Mouse (Mus musculus) cerebellum, postnatal 4 days (tissue): ENCODE data around the gene Lig4.

Experiments used
- DNase-seq, 2 experiments: peaks; one replicate each; pipeline ENCODE4 v3.0.0; 2022; ENCODE audit warnings: low spot score in 2 of 2, mixed read lengths in 1 of 2

Gene Lig4

DNA sequence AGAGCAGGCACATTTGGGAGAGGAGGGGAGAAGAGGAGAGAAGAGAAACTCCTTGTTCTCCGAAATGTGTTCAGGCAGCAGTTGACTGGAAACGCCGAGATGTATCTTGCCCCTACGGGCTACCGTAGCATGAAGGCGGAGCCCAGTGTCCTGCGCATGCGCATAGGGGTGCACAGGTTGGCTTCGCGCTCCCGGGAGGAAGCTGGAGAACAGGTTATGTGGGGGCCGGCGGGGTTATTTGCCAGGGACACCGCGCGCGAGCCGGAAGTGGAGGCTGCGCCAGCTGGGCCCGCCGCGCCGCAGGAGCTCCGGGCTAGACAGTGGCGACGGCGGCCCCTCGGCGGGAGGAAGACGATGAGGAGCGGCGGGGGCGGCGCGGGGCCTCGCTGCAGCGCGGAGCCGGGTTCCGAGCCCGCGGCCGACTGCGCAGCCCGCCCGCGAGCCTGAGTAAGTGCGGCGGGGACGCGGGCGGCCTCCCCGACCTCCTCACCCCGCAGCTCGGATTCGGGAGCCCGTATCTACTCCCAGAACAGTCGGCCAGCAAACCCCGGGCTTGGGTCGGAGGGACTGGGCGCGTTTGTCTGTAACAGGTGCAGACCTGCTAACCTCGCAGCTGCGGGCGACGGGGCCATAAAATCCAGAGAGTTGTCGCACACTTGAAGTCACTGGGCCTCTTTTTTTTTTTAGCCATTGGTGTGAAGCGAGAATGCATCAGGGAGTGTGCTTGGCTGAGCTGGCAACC lies at the start of gene Lig4, which contains the start of gene Abhd13:
Lig4 (minus strand) TSS at position 114 of the 742 bp plus-strand sequence.
Abhd13 (plus strand) TSS at position 135 of the 742 bp plus-strand sequence.
- peak; percentile 98 to 99 for DNase-seq

DNA sequence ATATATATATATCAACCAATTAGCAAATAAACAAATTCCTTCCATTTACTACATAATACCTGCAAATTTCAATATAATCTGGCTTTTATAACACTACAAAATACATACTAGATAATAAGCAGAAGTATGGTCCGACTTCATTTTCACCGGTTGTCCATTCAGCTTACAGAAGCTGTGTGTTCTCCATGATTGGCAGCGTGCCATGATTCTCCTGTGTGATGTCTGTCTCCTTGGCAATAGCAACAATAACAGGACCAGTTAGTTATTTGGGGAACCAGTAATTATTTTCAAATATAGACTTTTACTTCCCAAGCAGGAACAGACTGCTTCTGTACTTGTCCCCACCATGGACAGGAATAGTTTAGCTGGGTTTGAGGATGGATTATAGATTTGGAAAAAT lies 39.7 kb upstream of the Lig4 start:
- peak in 1 of 2 experiments; percentile 44 for DNase-seq

DNA sequence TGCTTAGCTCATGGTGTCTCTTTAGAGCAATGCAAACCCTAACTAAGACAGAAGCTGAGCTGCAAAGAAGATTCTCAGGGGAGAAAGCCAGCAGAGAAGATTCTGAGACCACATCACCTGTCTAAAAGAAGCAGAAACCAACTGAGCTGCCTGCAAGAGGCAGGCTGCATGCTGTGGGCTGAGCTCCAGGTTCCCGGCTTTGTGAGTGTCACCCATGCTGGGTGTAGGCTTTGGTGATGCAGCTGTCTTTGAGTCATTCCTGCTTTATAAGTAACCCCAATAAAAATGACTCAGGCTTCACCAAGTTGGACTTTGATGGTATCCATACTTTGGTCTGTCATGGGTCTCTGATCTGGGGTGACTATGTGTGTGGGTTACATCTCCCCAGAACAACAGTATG lies 38.8 kb upstream of the Lig4 start:
- no peak for DNase-seq

DNA sequence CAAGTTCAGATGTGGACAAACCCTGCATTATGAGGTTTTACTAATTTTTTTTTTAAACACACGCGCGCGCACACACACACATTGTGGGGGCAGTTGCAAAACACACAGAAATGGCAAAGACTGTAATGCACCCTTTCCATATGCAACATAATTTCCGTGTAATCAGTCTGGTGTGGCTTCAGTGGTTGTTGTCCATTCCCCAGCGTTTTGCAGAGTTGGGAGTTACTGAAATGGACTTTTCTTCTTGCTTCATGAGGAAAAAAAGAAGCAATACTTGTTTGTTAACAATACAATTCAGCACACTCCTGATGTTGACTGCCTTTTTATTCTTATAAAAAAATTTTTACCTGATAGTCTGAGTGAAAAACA lies 30.2 kb upstream of the Lig4 start:
- no peak for DNase-seq

DNA sequence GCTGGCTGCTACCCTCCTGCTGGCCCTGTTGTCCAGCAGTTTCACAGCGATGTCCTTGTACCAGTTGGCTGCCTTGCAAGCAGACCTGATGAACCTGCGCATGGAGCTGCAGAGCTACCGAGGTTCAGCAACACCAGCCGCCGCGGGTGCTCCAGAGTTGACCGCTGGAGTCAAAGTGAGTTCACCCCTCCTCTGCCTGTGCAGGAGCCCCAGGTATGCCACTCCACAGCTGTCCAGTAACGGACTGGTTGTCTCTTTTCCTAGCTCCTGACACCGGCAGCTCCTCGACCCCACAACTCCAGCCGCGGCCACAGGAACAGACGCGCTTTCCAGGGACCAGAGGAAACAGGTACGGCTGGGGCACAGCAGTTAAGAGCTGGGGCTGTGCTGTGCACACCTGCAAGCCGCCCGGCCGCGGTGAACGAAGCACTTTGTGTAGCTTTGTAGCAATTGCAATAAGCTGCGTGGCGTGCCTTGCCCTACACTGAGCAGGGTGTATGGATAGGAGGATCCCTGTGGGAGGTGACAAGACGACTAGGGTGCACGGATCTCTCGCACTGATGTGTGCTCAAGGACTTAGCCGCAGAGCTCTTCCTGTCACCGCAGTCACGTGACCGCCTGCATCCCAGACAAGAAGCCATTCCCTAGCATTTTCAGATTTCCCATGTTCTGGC lies 29.6 kb upstream of the Lig4 start:
- DNase-seq, result peak in 1 of 2 experiments; percentile 19

DNA sequence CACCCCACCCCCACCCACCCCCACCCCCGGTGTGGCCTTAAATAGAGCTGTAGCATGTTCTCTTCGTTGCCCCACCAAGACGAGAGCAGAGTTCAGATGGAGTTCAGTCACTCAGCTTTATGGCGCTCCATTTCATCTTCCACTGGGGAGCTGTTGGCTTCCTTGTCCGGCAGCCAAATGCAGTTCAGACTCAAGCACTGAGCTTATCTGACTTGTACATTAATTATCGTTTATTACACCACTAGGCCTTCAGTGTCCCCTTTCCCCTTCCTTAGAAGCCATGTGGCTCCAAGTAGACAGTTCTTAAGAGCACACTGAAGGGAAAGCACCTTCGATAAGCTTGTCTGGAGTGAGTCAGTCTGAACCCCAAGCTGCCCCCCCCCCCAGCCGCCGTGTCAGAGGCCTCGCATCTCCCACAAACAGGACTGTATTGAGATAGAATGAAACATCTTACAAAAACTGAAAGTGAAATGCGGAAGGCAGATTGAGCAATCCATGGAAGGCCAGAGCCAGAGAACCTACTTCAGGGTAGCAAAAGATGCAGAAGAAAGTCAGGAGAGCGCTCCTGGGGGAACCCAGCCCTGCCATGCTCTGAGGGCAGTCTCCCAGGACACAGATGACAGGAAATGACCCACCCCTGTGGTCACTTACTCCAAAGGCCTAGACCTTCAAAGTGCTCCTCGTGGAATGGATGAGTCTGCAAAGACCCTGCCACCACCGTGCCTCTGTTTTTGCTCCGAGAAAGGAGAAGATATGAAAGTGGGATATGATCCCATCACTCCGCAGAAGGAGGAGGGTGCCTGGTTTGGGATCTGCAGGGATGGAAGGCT lies 28.9 kb upstream of the Lig4 start, which contains the start of gene Tnfsf13b:
Tnfsf13b (plus strand) TSS at position 312 of the 830 bp plus-strand sequence.
- no peak for DNase-seq

DNA sequence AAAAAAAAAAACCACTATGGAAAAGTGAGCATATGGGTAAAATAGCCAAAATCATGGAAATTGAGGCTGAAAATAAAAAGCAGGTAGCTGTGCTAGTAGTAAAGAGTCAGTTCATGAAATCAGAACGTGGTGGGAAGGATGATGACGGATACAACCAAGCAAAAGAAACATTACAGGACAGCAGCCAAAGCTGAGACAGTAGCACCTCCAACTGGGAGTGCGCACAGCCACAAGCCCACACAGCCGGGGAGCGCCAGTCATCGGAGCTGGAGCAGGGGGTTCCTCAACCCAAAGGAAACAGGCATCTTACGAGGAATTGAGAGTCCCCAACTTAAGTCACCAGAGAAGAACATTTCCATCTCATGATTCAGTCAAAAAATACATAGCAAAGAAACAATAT lies 26.6 kb upstream of the Lig4 start:
- no peak for DNase-seq

DNA sequence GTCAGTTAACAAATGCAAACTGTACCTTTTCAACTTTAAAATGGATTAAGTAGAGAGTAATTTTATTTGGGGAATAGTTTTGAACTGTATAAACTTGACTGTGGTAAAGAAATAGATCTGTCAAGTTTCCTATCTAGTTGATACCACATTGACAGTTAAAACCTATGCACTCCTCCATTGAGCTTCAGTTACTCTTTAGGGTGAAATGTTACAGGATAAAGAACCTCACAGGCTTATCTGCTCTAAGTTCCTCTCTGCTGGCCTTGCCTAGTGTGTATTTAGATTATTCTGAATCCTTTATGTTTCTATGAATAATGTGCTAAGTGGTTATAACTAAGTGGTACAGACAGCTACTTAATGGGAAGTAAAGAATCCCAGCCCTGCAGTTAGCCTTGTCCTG lies 2.7 kb upstream of the Lig4 start:
- no peak for DNase-seq

DNA sequence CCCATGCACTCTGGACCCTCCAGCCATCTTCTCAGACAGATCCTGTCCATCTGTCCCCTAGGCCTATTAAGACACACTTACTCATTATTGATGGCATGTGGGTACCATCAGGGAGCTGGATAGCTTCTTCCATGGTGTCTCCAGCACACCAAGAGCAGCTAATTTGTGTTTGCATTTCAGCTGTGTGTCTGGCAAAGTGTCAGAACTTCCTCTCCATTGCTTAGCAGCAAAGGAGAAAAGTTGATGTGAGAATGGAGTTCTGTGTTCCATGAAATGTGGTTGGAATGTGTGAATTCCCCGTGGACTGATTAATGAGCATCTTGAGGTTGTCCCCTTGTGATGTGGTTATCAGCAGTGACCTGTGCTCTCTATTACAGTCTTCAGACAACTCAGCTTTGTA lies 2.3 kb upstream of the Lig4 start:
- no peak for DNase-seq

DNA sequence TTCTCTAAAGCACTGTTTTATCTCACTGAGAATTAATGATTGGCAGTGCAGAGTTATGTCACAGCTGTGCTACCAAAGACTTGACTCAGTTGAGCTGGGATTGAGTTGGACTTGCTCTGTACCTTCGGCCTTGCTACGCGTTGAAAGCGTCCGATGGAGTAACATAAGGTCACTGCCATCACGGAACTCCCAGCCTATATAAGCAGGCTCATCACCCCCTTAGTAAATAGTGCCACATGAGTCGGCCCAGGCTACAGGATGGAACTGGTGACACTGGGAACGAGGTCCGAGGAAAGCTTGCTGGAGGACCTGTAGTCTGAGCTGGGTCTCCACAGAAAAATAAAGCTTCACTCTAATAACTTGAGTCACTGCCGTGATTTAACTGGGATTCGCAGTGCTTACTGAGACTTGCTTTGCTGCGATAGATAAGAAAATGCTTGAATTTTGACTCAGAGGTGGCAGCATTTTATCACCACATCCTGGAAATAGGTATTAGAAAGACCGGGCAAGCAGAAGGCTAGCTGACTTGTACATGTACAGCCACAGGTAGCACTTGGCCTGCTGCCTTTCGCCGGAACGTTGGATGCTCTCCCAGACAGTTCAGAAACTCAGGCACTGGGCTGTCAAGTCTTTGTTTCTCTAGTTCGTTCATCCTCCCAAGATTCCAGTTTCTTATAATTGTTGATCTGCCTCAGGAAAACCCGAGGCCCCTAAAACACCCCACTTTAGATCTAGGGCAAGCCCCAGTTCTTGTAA lies 1.2 kb upstream of the Lig4 start:
- no peak for DNase-seq

DNA sequence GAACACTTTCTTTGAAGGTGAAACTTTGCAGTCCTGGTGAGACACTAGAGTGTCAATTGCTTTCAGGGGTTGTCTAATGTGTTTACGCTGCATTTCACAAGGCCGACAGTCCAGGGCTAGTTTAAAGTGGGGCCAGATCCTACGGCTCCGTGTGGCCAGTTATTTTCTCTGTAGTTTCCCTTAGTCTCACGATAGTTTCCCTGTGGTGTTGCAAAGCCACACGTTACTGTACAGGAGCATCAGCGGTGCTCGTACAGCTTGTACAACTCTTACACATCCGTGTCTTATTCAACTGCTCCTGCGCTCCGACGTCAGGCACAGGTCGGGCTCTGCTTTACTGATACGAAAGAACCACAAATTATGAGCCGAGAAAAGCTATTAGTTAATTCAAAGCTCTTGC lies 470 bp downstream of the Lig4 start:
- DNase-seq, result no peak

DNA sequence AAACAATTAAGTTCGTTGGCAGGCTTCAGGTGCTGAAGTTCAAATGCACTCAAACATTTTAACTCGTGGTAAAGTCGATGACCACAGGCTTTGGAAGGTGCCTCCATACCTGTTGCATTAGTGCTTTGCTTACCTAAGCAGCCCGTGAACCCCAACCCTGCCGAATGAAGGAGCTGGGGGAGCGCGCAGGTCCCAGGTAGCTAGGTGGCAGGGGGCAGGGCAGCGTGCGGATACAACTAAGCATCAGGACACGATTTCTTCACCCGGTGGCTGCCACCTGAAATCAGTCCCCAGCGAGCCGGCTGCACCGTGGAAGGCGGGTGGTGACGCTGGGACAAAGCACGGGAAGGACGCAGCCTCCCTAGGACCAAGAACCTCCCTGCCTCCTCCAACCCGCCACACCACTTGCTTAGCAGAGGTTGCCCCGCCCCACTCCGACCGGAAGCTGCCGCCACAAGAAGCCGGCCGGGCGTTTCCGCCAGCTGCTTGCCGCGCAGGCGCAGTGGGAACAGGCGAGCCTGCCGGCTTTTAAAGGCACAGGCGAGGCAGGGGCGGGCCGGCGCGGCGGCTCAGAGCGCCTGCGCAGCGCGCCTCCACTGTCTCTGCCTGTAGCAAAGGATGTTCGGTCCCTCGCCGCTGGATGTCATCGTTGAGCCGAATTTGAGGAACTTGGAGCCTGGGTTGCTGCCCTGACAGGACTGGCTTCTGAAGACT lies 1.4 kb downstream of the Lig4 start:
- DNase-seq, result peak; percentile 93 to 98

DNA sequence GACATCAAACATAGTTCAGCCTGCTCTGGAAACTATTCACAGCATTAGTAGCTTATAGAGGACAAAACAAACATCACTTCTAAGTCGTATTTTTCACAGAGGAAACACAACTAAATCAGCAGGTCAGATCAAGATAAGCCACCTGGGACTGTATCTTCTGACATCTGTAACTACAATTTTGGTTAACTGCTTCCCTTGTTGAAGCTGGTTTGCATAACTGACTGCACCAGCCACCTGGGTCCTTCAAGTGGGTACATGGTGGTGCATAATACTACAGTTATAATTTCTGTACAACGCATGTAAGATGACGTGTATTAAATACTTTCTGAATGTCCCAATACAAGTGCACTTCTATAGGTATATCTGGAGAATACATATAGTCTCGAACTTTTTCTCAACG lies 2.2 kb downstream of the Lig4 start:
- DNase-seq, result no peak

DNA sequence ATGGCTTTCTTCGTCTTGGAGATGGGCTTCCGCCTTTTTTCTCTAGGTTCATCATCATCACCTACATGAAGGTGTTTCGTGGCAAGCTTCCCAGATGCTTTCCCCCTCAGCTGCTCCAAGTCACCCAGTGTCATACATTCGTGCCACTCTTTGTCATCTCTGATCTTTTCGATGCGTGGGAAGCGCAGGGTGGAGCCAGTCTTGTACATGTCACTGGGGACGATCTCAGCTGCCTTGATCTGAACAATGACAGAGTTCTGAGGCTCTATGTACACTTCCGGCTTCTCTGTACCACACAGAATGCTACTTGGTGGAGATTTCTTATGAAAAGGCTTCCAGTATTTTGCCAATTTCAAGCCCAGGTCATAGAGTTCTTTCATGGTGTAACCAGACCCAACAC lies 5.6 kb downstream of the Lig4 start:
- no peak for DNase-seq

DNA sequence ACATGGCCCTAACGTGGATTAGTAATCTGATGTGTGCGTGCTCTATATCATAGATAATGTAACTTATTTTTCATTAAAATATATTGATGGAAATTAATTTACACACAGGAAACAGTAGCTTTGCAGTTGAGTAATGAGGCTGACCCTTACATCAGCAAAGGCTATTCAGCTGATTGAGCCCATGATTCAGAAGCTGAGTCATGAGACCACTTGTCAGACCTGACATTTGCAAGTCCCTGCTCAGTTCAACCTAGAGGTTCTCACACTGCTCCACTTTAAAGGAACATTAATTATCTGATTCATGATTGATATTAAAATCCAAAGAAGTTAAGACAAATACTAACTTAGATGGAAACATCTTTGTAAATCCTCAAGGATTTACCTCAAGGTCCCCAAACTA lies 17.6 kb downstream of the Lig4 start:
- no peak for DNase-seq

DNA sequence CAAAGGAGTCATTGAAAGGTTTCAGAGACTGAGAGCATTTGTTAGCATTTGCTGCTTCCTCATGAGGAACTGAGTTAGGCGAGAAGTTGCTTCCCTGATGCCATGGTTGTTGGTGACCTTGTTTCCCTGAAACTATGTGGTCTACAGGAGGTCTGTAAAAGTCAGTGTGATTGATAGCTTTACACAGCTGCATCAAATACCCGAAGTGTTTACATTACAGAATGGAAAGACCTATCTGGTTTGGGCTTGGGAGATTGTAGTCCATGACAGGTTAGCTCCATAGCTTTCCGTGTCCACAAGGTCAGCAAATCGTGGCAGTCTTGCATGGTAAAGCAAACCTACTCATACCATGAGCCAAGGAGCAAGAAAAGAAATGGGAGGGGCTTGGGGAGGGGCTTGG lies 19.1 kb downstream of the Lig4 start:
- no peak for DNase-seq

DNA sequence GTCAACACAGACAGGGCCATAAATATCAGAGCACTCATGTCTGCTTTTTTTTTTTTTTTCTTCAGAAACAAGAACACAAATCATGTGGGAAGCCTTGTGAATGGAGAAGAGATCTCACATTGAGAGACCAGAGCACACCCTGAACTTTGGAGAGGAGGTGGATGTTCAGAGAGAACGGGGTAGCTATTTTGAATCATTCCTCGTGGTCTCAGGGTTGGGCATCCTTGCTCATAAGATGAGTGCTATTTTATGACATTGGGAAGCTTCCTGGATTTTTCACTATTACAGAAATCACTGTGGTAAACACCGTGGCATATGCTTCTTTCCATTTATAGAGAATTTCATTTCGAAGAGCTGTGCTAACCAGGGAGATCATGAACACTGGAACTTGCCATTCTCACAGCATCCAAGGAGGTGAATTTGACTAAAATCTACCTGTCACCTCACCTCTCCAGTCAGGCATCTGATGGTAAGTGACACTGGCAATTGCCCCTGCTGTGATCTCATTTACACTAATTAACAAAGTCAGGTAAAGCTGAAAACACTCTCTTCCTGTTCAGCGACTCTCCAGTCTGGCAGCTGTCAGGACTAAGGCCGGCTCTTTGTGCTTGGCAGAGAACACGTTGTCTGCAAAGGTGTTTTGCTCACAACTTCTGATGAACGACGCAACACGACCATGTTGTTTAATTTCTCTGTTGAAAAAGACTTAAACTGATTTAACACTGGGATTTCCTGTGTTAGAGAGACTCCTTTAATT lies 28.2 kb downstream of the Lig4 start:
- no peak for DNase-seq

DNA sequence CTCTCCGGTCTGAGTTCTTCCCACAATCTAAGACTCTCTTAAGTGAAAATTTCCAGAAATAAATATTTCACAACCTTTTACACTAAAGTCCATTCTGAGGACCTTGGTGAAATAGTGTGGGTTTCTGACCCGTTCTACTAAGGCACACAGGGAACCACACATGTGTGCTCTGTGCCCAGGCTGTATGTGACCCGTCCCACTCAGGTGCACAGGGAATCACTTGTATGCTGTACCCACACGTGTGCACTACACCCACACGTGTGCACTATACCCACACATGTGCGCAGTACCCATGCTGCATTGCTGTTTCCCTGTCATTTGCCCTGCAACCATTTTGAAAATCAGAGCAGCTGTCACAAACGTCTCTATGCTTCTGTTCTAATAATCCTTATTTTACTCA lies 41.9 kb downstream of the Lig4 start:
- no peak for DNase-seq

DNA sequence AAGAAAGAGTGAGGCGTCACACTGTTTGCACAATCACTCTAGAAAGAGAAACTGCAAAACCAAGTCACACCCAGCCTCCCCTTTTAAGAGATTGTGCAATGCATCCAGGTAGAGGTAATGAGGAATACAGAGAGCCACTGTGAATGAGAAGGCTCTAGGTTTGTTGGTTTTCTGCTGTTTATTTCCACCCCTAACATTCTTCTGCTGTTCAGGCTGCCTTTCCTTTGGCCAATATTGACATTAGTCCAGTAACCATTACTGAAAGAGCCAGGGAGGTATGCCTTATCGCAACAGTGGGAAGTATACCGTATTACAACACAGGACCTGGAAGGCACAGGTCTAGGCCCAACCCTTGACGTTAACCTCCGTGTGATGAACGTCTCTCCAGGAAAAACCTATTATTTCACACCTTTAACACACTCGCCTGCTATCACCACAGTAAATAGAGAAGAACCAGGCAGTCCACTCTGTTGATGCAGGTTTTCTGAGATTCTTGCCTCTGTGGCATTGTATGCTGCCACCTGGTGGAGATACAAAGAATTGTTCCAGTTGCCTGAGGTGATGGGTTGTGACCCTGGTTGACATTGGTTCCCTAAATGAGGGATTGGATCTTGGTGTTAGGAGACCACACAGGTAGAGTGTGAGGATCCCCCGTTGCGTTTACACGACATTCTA lies 42.5 kb downstream of the Lig4 start:
- peak in 1 of 2 experiments; percentile 58 for DNase-seq

DNA sequence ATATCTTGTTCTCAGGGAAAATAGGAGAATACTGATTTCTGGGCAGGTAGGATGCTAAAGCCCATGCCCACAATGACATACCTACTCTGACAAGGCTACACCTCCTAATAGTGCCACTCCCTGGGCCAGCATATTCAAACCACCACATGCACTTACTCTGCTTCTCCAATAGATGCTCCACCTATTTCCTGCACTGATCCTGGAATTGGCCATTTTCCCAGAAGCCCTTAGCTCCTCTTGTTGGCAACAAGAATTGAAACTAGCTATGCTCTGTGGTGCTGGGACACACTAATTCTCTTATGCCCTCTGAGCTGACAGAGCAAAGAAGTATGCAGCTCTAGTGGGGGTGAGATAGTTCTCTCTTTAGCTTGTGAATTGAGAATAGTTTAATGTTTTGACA lies 44.8 kb downstream of the Lig4 start:
- no peak for DNase-seq
